In the genomic region with DNA sequence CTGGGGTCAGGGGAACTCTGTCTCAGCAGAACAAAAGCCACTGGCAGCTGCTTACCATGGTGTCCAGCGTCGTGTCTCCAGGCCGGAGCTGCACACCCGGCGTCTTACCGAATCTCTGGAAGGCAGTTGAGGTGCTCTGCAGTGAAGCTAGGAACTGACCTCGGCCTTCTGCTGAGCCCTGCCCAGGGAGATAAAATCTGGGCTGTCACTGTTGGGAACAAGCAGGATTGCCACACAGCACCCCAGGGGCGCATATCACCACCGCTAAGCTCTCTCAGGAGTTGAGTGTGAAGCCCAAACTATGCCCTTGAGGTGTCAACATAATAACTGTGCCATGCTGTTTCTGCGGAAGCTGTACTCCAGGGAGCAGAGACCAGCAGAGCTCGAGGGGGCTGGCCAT, we compare ENCODE assay signal across 21 mouse cellular contexts. TPM values are rescaled to one million over a fixed set of nuclear protein-coding genes. Genes with fewer than 3 reads are reported as not detected.
DNase-seq lines count a peak whose midpoint lies in the region; ATAC-seq and TF ChIP-seq lines count a peak whose summit lies in the region.
"Had no signal": no experiment of that assay in that cellular context is flagged by ENCODE, and none has a peak within 500 bp of the region (broad histone marks: within the 10 kb centered on the region; RNA-seq: fewer than 3 reads in every experiment).

No protein-coding gene starts in this region.

- TF ChIP-seq CTCF in lung, embryonic 14.5 days (IDR thresholded peaks at IDR 0.05; ENCODE audit: low read depth), result no peak

- H3K9me3 ChIP-seq in forebrain, embryonic 15.5 days, result no peaks in the 10 kb centered on the region
- no peaks in the 10 kb centered on the region for H3K9me3 ChIP-seq in forebrain, embryonic 10.5 days
- no peaks in the 10 kb centered on the region for H3K9me3 ChIP-seq in lung, embryonic 14.5 days (ENCODE audit: low read depth, low read length)
- no peaks in the 10 kb centered on the region for H3K9me3 ChIP-seq in hindbrain, embryonic 12.5 days (replicated peaks)
- H3K9me3 ChIP-seq: embryonic facial prominence, embryonic 12.5 days; forebrain, embryonic 13.5 days; heart, embryonic 13.5 days; intestine, embryonic 15.5 days had no signal

- no peak for ATAC-seq in forebrain, embryonic 15.5 days (replicated peaks)
- no peak for ATAC-seq in lung, embryonic 14.5 days (ENCODE audit: insufficient read depth)
- ATAC-seq in hindbrain, embryonic 12.5 days (ENCODE audit: low FRiP score), result no peak
- ATAC-seq: forebrain, embryonic 13.5 days; intestine, embryonic 15.5 days had no signal

- no peak overlapping the region for H3K9ac ChIP-seq in forebrain, embryonic 15.5 days (replicated peaks)
- H3K9ac ChIP-seq in lung, embryonic 14.5 days, result no peak overlapping the region
- no peak overlapping the region for H3K9ac ChIP-seq in hindbrain, embryonic 12.5 days
- H3K9ac ChIP-seq: embryonic facial prominence, embryonic 12.5 days; forebrain, embryonic 13.5 days; heart, embryonic 13.5 days; hindbrain, embryonic 14.5 days; intestine, embryonic 15.5 days had no signal

- DNase-seq in forebrain, embryonic 10.5 days (ENCODE audit: extremely low spot score, low spot score), result no peak
- DNase-seq in lung, embryonic 14.5 days, result peak; percentile 7
- DNase-seq in lung, postnatal 10 days, result no peak
- DNase-seq in adrenal gland, postnatal 36 days, result peak; percentile 30 to 37
- no peak for DNase-seq in thymus, postnatal 0 days (ENCODE audit: low spot score)
- DNase-seq: cerebellum, adult 11-12 months; cerebellum, adult 9-10 months; cerebellum, postnatal 25 days; gastrocnemius, postnatal 14 days; kidney, adult 18-20 months had no signal

- 79% methylated on average over 11 of the region's 11 CpGs for WGBS in forebrain, embryonic 15.5 days
- 87% methylated on average over 11 of the region's 11 CpGs for WGBS in forebrain, embryonic 10.5 days
- WGBS in lung, embryonic 14.5 days, result 70% methylated on average over 11 of the region's 11 CpGs
- WGBS in hindbrain, embryonic 12.5 days, result 78% methylated on average over 11 of the region's 11 CpGs

- H3K4me1 ChIP-seq in forebrain, embryonic 15.5 days, result peaks cover 55% of the 10 kb centered on the region
- peaks cover 8% of the 10 kb centered on the region; the same call in 1 of the 2 replicates for H3K4me1 ChIP-seq in forebrain, embryonic 10.5 days
- 0 out of 2 replicates have a peak, but pooled peaks cover 9% of the 10 kb centered on the region for H3K4me1 ChIP-seq in lung, embryonic 14.5 days (ENCODE audit: insufficient read depth)
- peaks cover 4% of the 10 kb centered on the region; the same call in 1 of the 2 replicates for H3K4me1 ChIP-seq in hindbrain, embryonic 12.5 days
- H3K4me1 ChIP-seq: embryonic facial prominence, embryonic 12.5 days; intestine, embryonic 15.5 days had no signal

- no peak overlapping the region for H3K4me2 ChIP-seq in forebrain, embryonic 15.5 days (replicated peaks)
- no peak overlapping the region for H3K4me2 ChIP-seq in lung, embryonic 14.5 days
- H3K4me2 ChIP-seq in hindbrain, embryonic 12.5 days (replicated peaks), result no peak overlapping the region
- H3K4me2 ChIP-seq: embryonic facial prominence, embryonic 12.5 days; forebrain, embryonic 13.5 days; heart, embryonic 13.5 days; hindbrain, embryonic 14.5 days; intestine, embryonic 15.5 days had no signal

- no peak overlapping the region for H3K4me3 ChIP-seq in forebrain, embryonic 15.5 days
- no peak overlapping the region for H3K4me3 ChIP-seq in forebrain, embryonic 10.5 days
- no peak overlapping the region for H3K4me3 ChIP-seq in lung, embryonic 14.5 days (ENCODE audit: low read depth, low read length)
- no peak overlapping the region for H3K4me3 ChIP-seq in hindbrain, embryonic 12.5 days
- H3K4me3 ChIP-seq: embryonic facial prominence, embryonic 12.5 days; forebrain, embryonic 13.5 days; heart, embryonic 13.5 days; intestine, embryonic 15.5 days had no signal

- no peaks in the 10 kb centered on the region for H3K27me3 ChIP-seq in forebrain, embryonic 15.5 days
- H3K27me3 ChIP-seq in forebrain, embryonic 10.5 days (ENCODE audit: poor library complexity, severe bottlenecking), result no peaks in the 10 kb centered on the region
- H3K27me3 ChIP-seq in lung, embryonic 14.5 days (ENCODE audit: insufficient read depth, low read length), result no peaks in the 10 kb centered on the region
- H3K27me3 ChIP-seq in hindbrain, embryonic 12.5 days, result peaks cover 2% of the 10 kb centered on the region; the same call in 1 of the 2 replicates
- H3K27me3 ChIP-seq: embryonic facial prominence, embryonic 12.5 days; forebrain, embryonic 13.5 days; heart, embryonic 13.5 days; intestine, embryonic 15.5 days had no signal

- H3K27ac ChIP-seq in forebrain, embryonic 15.5 days (replicated peaks), result peak overlapping the region; percentile 95
- H3K27ac ChIP-seq in forebrain, embryonic 10.5 days, result no peak overlapping the region
- no peak overlapping the region for H3K27ac ChIP-seq in lung, embryonic 14.5 days (ENCODE audit: low read depth)
- H3K27ac ChIP-seq in hindbrain, embryonic 12.5 days, result no peak overlapping the region
- H3K27ac ChIP-seq: embryonic facial prominence, embryonic 12.5 days; heart, embryonic 13.5 days; hindbrain, embryonic 14.5 days; intestine, embryonic 15.5 days had no signal

- H3K36me3 ChIP-seq in forebrain, embryonic 15.5 days, result no peaks in the 10 kb centered on the region
- H3K36me3 ChIP-seq in forebrain, embryonic 10.5 days (replicated peaks), result no peaks in the 10 kb centered on the region
- no peaks in the 10 kb centered on the region for H3K36me3 ChIP-seq in lung, embryonic 14.5 days (ENCODE audit: insufficient read depth)
- no peaks in the 10 kb centered on the region for H3K36me3 ChIP-seq in hindbrain, embryonic 12.5 days
- H3K36me3 ChIP-seq: embryonic facial prominence, embryonic 12.5 days; heart, embryonic 13.5 days; intestine, embryonic 15.5 days had no signal

RNA-seq across cellular contexts. Expression of a gene that starts 2.8 kb away (rescaled TPM):
- 3.5 and 4.3 TPM in 2 replicates for polyA plus RNA-seq in forebrain, embryonic 15.5 days (2015; fragmentation: Nextera tagmentation; extraction: Ambion mirVana)
- polyA plus RNA-seq in forebrain, embryonic 10.5 days (2016; fragmentation: Nextera tagmentation; extraction: Ambion mirVana), result 0.06 TPM in 1 of 2 replicates, not detected in the other
- 0.42 and 0.66 TPM in 2 replicates for polyA plus RNA-seq in lung, embryonic 14.5 days (2014; fragmentation: Nextera tagmentation; extraction: Ambion mirVana)
- 1 to 10 TPM in 1 of 2 experiments, under 1 TPM in 1; 0.60 to 1.1 TPM for total RNA-seq in adrenal gland, postnatal 36 days (2021)
- polyA plus RNA-seq in thymus, postnatal 0 days (2015; fragmentation: Nextera tagmentation; extraction: Ambion mirVana), result 0.08 and 0.21 TPM in 2 replicates
- 0.18 and 0.38 TPM in 2 replicates for polyA plus RNA-seq in hindbrain, embryonic 12.5 days (2016; fragmentation: Nextera tagmentation; extraction: Ambion mirVana)
- total RNA-seq: gastrocnemius, postnatal 14 days; hematopoietic stem cell, adult 5-6 weeks; MEL had no signal
- polyA plus RNA-seq: C2C12; gonadal fat pad, adult 2 months; intestine, embryonic 15.5 days had no signal

Comparison
In these comparisons a context has a peak if more than half of its experiments do, and no peak if none do; other contexts are left out.
1. DNase-seq: peak in lung, embryonic 14.5 days (single experiment) and adrenal gland, postnatal 36 days (2 of 2); none in forebrain, embryonic 10.5 days (single experiment), lung, postnatal 10 days (single experiment) and thymus, postnatal 0 days (single experiment).